Mouse (Mus musculus): ENCODE results near the gene Rbm42.

DNA sequence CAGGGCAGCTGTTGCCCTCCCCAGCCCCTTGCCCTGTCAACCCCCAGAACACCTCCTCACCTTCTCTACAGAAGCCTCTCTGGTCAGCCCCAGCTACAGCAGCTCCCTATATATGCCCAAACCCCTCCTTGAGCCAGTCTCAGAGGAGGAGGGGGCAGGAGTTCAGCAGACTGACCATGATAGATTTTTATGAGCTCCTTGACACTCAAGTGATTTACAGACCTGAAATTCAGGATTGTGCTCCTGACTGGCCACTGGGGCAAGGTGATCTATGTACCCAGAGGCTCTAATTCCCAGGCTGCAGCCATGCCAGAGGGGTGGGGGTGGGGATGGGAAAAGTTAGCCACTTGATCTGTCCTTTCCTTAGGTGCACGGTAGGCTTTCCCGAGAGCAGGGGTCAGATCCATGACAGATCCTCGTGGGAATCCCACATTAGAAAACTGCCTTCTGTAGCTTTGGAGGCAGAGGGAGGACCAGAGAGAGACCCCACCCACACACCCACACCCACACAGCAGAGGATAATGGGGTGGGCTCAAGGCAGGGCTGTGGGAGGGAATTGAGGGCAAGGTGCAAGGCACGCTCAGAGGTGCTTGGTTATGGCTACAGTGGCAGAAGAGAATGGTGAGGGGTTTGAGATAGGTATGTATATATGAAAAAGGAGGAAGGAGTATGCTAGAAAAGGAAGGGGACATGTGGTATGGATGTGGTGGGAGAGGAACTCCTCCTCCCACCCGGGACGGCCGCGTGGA lies 37.3 kb downstream of the Rbm42 start, which contains the start of gene Upk1a:
- no peak for TF ChIP-seq CTCF (conservative IDR thresholded peaks at IDR 0.05; ENCODE audit: low read length)
- TF ChIP-seq POU5F1 (IDR thresholded peaks at IDR 0.05; ENCODE audit: borderline replicate concordance, low read length) = no peak

All from E14TG2a.4 (cell line).